Mouse (Mus musculus) layer of hippocampus, postnatal 25 days (tissue): ENCODE results near the gene Tbc1d1. TPM values are rescaled to one million over a fixed set of nuclear protein-coding genes. Genes with fewer than 3 reads are reported as not detected.
"Not testable (repeated sequence)": the region's sequence is repeated elsewhere in the genome, so short reads cannot be mapped to it uniquely, and the experiment has no call there.

Experiments used
- DNase-seq, 2 experiments: peaks; one replicate each; pipeline ENCODE4 v3.0.0; 2022; ENCODE audit warnings: mixed read lengths in 2 of 2, low spot score in 1 of 2; ENCODE audit errors: extremely low spot score in 1 of 2
- total RNA-seq, 2 experiments: library from RNA; stranded (reverse); gene quantifications; 2 replicates each; pipeline ENCODE4 v1.2.3; 2021

Gene Tbc1d1
- total RNA-seq, 2 experiments from 2014 or later = 26.9 to 32.4 TPM

DNA sequence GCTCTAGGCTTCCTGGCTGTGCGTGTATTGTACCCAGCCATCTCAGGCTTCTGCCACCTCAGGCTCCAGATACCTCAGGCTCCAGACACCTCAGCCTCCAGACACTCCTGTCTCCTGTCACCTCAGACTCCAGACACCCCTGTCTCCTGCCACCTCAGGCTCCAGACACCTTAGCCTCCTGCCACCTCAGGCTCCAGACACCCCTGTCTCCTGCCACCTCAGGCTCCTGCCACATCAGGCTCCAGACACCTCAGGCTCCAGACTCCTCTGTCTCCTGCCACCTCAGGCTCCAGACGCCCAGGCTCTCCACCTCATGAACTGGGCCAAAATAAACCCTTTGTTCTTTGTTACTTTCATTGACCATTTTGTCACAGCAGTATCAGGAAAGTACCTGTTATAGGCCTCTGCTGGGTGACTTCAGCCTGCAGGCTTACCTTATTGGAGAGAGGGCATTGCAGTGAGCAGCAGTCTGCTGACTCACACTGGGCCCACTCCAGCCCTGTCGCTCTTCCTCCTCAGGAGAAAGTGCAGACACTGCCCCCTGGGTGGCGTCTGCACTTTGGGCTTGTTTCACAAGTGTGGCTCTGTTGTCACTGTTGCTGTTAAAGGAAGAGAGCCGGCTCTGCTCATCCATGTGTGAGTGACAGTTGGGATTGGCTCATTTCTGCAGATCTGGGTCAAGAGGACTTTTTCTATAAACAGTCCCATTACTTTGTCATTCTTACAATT is 188.0 kb downstream of the Tbc1d1 start:
- no peak for DNase-seq

DNA sequence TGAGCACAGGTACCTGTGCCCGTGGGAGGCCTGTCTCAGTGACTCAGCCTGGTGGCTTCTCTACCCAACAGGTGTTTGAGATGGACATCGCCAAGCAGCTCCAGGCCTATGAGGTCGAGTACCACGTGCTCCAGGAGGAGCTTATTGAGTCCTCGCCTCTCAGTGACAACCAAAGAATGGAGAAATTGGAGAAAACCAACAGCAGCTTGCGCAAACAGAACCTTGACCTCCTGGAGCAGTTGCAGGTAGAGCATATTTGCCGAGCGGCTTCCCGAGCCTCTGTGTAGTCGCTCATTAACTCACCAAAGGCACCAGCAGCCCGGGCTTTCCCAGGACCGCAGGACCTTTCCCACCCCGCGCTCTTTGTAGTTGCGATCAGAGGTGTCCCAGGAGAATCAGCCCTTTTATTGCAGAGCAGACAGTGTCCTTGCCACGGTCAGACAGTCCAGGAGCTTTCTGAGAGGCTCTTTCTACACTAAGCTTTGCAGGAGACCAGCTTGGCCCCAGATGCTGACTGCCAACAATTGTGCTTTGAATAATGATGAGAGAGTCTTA is 189.2 kb downstream of the Tbc1d1 start:
- DNase-seq = no peak

DNA sequence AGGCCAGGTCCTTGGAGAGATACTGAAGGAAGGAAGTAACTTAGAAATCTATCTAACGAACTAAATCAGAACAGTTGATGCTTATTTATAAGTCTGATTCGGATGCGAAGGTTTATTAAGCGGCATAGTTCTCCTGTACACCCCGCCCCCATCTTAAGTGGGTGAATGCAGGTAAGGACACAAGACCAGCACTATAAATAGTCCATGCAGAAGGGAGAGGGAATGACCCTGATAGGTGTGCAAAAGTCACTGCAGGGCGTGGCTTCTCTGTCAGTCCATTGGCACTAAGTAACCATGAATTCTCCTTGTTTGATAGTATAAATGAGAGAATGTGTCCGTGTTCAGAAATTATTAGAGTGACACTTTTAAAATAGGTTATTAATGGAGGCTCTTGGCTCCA is 189.7 kb downstream of the Tbc1d1 start:
- no peak for DNase-seq

DNA sequence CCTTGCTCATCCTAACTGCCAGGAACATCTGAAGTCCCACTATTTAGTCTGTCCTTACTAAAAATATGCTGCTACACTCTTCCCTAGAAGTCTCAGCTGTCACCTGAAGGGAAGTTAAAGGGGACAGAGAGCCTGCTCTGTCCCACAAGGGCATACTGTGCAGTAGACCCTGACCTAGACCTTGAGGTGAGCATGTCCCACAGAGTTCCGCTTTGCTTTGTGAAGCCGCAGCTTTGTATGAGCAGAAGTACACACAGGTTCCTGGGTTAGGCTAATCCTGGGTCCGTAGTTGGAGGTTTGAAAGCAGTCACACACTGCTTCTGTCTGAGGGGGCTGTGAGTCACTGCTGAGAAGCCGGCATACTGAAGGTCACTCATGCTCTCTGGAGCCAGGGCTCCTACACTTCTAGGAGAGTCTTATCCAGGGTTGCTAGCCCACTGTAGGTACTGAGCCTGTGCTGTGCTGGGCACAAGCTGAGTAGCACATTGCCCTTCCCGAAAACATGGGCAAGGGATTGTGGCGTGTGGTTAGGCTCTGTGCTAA is 190.3 kb downstream of the Tbc1d1 start:
- DNase-seq = no peak

DNA sequence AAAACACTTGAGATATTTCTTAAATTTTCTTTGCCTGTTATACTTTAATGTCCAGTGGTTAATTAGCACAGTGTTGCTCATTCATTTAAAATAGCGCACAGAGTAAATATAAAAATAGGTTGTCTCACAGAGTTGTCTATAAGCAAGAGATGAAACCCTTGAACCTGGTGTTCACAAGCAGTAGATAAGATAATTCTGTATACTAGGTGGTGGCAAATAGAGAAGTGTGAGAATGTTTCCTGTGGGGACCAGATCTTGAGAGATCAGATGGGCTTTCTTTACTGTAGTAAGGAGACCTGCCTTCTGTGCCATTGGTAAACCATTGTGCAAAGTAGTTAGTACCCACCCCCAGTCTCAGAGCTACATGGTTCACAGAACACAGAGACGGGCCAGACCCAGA is 192.1 kb downstream of the Tbc1d1 start:
- no peak for DNase-seq

DNA sequence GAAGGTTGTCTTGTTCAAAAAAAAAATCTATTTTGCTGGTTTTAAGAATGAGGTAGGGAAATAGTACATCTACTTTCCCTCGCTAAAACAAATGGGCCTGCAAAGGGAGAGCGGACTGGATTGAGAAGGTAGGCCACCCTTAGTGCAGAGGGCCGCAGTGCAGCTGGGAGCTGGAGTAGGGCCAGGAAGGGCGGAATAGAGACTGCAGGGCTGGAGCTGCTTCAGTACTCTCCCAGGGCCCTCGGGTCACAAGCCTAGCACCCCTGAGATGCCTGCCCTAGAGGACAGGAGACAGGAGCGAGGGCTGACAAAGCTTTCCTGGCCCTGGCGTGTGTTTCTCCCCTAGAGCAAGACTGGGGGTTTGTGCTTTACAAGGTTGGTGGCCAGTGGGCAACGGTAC is 192.7 kb downstream of the Tbc1d1 start:
- no peak for DNase-seq

DNA sequence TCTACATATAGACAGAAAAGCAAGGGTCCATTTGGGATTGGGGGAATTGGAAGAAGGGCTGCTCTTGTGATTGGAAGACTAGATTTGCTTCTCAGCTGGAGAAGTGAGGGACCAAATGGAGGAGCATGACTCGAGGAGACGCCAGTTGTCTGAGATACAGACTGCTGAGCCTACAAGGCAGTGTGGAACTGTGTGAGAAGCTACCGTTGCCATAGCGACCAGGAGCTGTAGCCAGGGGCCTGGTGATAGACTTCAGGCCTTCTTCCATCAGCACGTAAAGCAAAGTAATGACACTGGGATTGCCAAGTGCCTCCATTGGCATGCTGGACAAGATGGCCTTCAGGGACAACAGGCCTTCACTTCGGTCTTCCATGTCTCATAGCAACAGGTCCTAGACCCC is 195.9 kb downstream of the Tbc1d1 start:
- no peak for DNase-seq

DNA sequence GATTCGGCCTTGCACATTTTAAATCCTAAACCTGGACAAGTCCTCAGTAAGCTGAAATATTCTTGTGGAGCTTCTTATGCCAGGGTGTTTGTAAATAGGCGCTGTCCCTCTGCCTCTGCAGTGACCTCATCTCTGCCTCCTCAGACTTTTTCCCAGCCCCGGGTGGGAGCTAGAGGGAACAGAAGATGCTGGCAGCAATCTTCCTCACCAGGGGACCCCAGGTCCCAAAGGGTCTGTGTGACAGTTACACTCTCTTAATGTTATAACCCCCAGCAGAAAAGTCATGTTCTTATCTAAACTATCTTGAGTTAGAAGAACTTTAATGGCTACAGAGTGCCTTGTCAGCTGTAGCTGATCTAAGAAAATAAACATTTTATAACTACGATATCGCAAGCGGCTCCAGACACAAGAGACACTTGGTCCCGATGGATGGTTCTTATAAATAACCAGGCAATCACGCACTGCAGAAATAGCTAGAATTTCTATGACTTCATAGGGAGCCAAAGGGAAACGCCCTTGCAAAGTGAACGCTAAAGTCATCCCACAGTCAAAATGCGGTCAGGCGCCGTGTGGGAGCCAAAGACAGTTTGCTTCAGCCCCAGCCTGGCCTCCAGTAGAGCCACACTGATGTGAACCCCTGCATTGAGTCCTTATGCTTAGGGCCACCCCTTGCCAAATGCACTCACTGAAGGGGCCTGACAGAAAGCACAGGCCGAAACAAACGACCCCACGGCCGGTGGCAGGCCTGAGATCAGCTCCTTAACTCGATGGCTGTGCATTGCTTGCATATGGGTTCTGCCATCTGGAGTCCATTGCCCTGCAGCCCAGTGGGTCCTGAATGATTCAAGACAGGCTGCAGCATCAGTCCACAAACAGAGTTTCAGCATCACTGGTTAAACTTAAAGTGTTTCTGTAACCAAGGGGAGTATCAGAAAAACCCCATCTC is 202.8 kb downstream of the Tbc1d1 start:
- DNase-seq = no peak

DNA sequence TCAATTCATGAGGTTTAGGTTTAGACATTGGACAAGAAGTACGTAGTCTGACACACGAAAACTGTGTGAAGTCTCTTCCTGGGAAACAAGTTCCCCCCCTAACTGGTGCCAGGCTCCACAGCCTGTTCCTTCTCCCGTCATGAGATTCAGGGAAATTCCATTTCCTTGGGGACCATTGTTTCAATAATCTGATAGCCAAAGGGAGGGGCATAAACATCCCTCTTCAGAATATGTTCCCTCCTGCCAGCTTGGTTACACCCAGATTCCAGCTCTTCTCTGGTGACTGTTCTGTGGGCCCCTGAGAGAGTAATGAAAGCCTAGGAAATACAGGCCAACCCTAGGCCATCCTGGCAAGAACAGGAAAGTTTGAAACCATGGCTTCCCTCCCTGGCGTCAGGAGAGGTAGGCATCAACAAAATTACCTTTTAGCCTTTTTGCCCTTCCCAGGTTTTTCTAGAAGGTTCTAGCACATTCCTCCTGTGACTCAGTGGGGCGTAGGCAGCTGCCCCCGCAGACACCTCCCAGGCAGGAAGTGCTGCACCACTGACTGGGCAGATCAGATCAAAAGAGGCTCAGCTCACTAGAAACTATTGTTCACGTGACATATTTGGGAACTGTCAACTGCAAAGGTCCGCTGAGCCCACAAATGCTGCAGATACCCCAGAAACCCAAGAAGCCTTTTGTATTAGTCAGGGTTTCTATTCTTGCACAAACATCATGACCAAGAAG is 204.2 kb downstream of the Tbc1d1 start:
- DNase-seq = no peak

DNA sequence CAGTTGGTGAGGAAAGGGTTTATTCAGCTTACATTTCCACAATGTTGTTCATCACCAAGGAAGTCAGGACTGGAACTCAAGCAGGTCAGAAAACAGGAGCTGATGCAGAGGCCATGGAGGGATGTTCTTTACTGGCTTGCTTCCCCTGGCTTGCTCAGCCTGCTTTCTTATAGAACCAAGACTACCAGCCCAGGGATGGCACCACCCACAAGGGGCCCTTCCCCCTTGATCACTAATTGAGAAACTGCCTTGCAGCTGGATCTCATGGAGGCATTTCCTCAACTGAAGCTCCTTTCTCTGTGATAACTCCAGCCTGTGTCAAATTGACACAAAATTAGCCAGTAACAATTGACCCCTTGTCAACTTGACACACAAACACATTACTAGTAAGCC is 204.8 kb downstream of the Tbc1d1 start:
- DNase-seq = not testable (repeated sequence)

DNA sequence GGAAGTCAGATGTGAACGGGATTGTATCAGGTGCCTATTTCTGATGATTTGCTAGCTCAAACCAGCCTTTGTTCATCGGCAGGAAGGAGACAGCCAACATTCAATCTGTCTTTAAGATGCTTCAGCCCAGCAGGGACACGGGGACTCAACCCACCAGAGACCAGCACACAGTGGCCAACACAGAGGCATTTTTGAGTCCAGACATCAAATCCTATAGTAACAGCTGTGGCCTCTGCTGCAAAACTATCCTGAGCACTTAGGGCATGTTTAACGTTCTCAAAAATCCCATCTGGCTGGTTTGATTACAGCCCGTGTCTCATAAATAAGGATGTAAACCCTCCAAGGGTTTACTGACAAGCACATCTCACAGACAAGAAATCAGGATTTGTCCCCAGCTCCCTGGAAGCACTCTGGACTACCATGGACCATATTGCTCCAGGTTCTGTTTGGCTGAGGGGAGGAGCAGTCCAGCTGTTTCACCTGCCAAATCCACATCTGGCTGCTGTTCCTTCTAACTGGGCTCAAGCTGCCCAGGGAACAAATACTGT is 207.8 kb downstream of the Tbc1d1 start:
- DNase-seq = no peak

DNA sequence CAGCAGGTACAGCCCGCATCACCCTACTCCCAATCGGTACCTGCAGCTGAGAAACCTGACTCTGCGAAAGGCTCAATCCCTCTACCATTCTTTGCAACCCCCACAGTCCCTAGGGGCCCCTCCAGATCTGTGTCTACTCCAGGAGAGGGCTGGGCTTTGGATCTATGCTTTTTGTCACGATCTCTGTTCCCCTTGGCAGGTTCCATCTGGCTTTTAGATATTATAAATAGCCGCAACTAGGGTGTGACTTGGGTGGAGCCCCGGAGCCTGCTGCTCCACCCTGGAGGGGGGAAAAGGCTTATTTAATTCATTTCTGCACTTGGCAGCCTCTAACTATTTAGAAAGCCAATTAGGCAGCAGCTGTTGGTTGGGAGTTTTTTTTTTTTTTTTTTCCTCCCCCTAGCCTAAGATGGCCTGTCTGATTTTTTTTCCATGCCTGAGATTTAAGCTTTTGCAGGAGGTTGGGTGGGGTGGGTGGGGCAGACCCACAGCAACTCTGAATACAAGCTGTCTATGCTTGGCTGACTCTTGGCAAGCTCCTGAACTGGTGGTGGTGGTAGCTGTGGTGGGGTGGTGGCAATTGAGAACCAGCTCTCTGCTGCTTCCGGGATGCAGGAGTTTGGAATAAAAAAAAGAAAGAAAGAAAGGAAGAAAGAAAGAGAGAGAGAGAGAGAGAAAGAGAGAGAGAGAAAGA is 208.5 kb downstream of the Tbc1d1 start:
- DNase-seq = no peak

DNA sequence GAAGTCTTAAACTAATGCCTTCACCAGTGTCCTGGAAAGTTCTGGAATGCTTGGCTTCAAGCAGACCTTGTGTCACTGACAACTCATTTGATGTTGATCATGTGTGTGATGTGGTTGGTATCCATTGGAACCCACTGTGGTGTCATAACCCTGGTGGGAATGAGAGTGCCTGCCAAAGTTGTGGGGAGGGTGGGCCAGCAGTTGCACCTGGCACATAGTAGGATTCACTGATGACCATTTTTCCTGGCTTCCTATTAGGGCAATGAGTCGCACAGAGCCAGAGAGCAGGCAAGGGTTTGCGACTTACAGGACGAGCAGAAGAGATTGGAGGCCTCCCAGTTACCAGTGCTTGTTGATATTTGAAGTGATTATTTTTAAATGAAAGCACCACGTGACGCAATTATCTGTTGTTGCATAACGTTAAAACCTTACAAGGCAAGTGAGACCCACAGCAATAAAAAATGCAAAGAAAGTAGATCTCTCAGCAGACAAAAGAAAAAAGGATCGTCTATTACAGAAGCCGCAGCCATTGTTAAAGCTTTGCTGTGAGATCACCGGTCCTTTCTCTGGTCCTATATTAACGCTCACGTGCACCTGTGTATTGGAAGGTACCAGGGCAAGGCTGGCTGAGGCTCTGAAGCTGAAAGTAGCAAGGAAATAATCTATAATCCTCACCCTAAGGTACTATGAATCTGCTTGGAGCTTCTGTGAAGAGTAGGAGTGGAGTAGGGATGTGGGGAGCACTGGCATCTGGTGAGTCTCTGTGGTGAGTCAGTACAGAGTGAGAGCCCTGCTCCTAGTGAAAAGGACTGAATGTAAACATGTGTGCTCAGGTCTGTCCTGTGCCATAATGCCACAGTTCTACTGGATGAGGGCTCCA is 209.3 kb downstream of the Tbc1d1 start:
- no peak for DNase-seq

DNA sequence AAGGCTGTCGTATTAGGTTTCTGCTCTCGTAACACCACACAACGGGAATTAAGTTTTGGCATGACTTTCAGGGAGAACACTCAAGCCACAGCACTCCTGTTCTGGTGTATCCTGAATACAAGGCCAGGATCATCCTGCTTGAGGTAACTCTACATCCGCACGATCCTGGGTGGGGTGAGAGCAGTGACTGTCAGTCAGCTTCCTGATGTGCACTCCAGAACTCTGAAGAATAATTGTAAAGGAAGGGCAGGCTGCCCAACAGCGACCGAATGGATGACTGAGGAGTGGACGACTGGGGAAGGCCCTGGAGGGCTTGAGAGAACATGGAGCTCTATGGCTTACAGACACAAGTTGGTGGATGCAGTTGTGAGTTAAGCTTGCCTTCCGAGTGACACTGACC is 210.0 kb downstream of the Tbc1d1 start:
- no peak for DNase-seq

DNA sequence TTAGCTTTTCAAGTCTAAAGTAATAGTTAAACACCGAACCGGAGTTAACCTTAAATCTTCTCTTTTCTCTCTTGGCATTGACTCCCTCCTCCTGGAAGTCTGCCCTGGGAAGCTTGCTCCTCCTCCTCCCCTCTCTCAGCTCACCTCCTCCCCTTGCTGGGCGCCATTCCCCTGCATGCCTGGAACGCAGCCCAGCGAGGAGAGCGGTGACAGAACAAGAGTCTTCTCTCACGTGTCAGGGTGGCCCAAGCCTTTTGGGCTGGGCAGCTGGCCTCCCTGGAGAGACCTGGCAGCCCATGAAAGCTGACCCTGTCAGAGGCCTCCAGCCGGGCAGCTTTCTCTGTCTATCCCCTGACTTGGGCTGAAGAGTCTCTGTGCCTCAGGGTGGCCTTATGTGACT is 211.3 kb downstream of the Tbc1d1 start:
- peak in 1 of 2 experiments; percentile 51 for DNase-seq

DNA sequence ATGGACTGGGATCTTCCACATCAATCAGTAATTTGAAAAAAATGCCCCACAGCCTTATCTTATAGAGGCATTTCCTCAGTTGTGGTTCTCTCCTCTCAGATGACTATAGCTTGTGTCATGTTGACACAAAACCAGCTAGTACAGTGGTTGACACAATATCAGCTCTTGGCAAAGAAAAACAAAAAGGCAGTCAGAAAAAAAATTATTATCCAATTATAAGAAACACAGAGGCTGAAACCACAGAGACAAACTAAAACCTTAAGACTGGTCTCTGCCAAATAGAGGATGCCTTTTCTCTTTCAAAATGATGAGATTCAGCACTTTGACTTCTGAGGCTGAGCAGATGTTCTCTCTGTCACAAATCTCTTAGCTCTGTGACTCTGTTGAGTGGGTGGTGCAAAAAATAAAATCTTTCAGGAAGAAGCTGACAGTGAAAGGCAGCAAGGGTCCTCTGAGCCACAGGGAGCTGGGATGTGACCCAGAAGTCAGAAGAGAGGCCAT is 215.3 kb downstream of the Tbc1d1 start:
- no peak for DNase-seq

DNA sequence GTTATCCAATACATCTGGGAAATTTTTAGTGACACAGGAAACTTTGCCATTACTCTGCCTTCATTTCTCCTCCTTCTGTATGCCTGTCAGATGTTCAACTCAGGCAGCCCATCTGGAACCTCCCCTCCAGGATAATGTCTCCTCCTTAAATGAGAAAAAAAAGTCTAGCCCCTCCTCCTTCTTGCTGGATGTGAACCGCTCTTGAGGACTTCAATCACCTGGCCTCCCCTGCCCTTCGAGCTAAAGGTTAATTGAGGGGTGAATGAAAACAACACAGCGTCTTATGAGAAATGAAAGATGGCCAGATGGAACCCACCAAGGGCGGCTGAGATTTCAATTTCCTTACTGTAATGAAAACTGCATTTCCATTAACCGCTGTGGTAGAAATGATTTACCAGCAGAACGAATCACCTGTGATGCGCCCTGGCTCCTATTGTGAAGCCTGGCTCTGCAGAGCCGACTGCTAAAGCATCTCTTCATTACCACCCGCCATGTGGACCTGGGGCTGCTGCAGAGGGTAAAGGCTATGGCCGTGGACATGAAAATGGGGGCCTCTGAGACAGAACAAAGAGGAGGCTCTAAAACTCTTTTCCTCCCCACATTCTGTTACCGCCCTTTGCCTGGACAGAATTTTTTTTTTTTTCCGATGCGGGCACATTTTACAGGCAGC is 216.3 kb downstream of the Tbc1d1 start:
- DNase-seq = no peak

DNA sequence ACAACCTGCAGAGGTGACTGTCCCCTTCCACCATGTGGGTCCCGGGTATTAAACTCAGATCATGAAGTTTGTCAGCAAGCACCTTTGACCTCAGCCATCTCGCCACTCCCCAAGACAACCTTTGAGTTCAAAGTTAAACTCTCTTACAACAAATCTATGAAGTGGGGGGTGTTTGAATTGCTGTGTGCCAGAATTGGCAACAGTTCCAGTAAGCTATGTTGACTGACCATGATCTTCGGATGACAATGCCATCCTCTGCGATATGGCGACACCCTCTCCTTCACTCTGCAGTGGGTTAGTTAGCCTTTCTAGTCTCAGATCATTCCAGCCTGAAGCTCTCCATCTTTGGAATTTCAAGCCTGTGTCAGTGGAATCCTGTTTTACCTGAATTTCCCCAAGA is 217.6 kb downstream of the Tbc1d1 start:
- no peak for DNase-seq
